Mouse (Mus musculus): ENCODE data around the gene Coro1b. TPM values are rescaled to one million over a fixed set of nuclear protein-coding genes. Genes with fewer than 3 reads are reported as not detected.

Gene Coro1b
- total and polyA plus RNA-seq, 3 experiments = 179 to 265 (median 194) TPM

DNA sequence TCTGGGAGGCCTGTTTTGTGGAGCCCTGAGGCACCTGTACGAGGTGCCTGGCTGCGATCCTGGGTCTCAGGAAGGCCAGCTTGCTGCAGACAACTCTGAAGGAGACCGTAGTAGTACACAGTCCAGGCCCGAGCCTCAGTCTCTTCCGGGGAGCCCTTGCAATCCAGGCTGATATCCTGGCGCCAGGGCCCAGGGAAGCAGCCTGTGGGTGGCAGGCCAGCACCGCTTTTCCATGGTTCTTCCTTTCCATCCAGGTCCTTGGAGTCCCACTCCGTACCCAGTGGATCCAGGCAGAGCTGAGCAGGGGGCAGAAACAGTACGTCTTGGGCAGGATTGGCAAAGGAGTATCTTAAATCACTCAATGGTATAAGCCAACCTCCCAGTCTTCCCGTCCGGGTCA, 24.5 kb downstream of the Coro1b start:
- H3K4me3 ChIP-seq (replicated peaks in 1 of 3; ENCODE audit: low read depth in 2 of 3, low read length in 2 of 3, poor library complexity in 1 of 3) = no peak overlapping the region
- peaks cover 0 to 41% of the 10 kb centered on the region in 2 experiments for H3K36me3 ChIP-seq (replicated peaks in 1 of 2; ENCODE audit: control insufficient read depth in 1 of 2, insufficient read depth in 1 of 2, low read length in 1 of 2)
- no peaks in the 10 kb centered on the region for H3K27me3 ChIP-seq (replicated peaks)
- peaks cover 11 to 45% of the 10 kb centered on the region in 2 experiments for H3K4me1 ChIP-seq (ENCODE audit: control insufficient read depth in 1 of 2, insufficient read depth in 2 of 2)
- DNase-seq (ENCODE audit: extremely low read depth) = no peak
- no peak overlapping the region for H3K27ac ChIP-seq (ENCODE audit: insufficient read depth, low read depth)
- no peak overlapping the region for H3K9ac ChIP-seq (ENCODE audit: insufficient read depth, low read depth)
- TF ChIP-seq MAX (IDR thresholded peaks at IDR 0.05; ENCODE audit: low read length) = no peak
- no peak for TF ChIP-seq E2F4 (IDR thresholded peaks at IDR 0.05; ENCODE audit: insufficient replicate concordance, low read depth, low read length)
- TF ChIP-seq MXI1 (IDR thresholded peaks at IDR 0.05; ENCODE audit: low read depth, low read length) = no peak
- no peak for TF ChIP-seq ZC3H11A (IDR thresholded peaks at IDR 0.05; ENCODE audit: low read depth, low read length)
- TF ChIP-seq MAFK (IDR thresholded peaks at IDR 0.05; ENCODE audit: insufficient replicate concordance, low read length) = no peak
- TF ChIP-seq POLR2AphosphoS2 (IDR thresholded peaks at IDR 0.05; ENCODE audit: low read depth, low read length) = no peak
- TF ChIP-seq TCF12 (IDR thresholded peaks at IDR 0.05; ENCODE audit: low read depth, low read length) = no peak
- no peak for TF ChIP-seq MYC (IDR thresholded peaks at IDR 0.05; ENCODE audit: low read depth, low read length)
- TF ChIP-seq USF2 (conservative IDR thresholded peaks at IDR 0.05; ENCODE audit: low read depth, low read length) = no peak
- TF ChIP-seq ETS1 (conservative IDR thresholded peaks at IDR 0.05; ENCODE audit: low read depth, low read length) = no peak
- no peak for TF ChIP-seq CHD2 (IDR thresholded peaks at IDR 0.05; ENCODE audit: low read length)
- TF ChIP-seq MAZ (IDR thresholded peaks at IDR 0.05; ENCODE audit: low read depth, low read length) = no peak
- TF ChIP-seq TBP (conservative IDR thresholded peaks at IDR 0.05; ENCODE audit: low read depth, low read length) = no peak
- no peak for TF ChIP-seq PAX5 (IDR thresholded peaks at IDR 0.05; ENCODE audit: low read length)
- TF ChIP-seq MEF2A (IDR thresholded peaks at IDR 0.05; ENCODE audit: borderline replicate concordance, low read depth, low read length) = no peak
- TF ChIP-seq KAT2A (IDR thresholded peaks at IDR 0.05; ENCODE audit: insufficient replicate concordance, low read length) = no peak
- no peak for TF ChIP-seq SMC3 (IDR thresholded peaks at IDR 0.05; ENCODE audit: low read depth, low read length)
- no peak for TF ChIP-seq RCOR1 (conservative IDR thresholded peaks at IDR 0.05; ENCODE audit: low read depth, low read length)
- TF ChIP-seq ELF1 (IDR thresholded peaks at IDR 0.05; ENCODE audit: low read depth, low read length) = no peak
- H3K79me2 ChIP-seq (replicated peaks; ENCODE audit: control insufficient read depth, extremely low read depth, insufficient read depth, poor library complexity, severe bottlenecking) = no peaks in the 10 kb centered on the region
- H3K9me3 ChIP-seq (replicated peaks; ENCODE audit: low read length) = peaks cover 2% of the 10 kb centered on the region
- in situ Hi-C loops (cut with MboI; ENCODE audit: low pct_ligation_motif_present, low pct_unique_long_range_greater_than_20kb, low sequenced_read_pairs) = no loop called here
- no peak overlapping the region for H3K4me2 ChIP-seq (ENCODE audit: insufficient read depth, low read depth, poor library complexity, severe bottlenecking)
- dilution Hi-C loops (cut with MboI; ENCODE audit: extremely low pct_ligation_motif_present, extremely low pct_unique_long_range_greater_than_20kb, low sequenced_read_pairs) = no loop called here

DNA sequence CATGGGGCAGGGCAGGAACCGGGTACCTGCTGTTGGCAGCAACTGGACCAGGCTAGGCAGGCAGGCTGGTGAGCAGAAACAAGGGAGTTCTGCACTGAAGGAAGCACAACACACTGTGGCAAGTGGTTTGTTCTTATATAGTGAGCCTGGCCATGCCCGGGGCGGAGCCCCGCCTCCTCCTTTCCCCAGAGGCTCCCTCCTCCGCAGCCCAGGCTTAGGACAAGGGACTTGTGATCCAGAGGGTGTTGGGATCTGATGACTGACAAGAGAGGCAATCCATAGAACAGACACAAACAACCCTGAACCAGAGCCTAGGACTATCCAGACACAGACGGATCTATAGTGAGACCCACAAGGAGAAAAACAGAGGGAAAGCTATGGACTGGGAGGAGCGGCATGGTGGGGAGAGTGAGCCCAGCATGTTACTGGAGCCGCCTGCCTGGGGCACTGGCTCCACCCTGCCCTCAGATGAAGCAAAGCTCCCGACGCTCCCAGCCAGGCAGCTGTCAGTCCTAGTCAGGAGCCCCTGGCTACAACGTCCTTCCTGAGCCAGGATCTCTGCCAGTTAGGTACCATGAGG, 27.0 kb downstream of the Coro1b start, which contains the start of gene Carns1:
Gene Carns1, minus strand, starts transcription at position 112 of the 580 bp plus-strand sequence.
- H3K27ac ChIP-seq (ENCODE audit: insufficient read depth, low read depth) = no peak within 1 kb of the TSS
- in situ Hi-C loops (cut with MboI; ENCODE audit: low pct_ligation_motif_present, low pct_unique_long_range_greater_than_20kb, low sequenced_read_pairs) = no loop called here
- H3K79me2 ChIP-seq (replicated peaks; ENCODE audit: control insufficient read depth, extremely low read depth, insufficient read depth, poor library complexity, severe bottlenecking) = no peaks in the 10 kb centered on the region
- H3K4me3 ChIP-seq (replicated peaks in 1 of 3; ENCODE audit: low read depth in 2 of 3, low read length in 2 of 3, poor library complexity in 1 of 3) = no peak within 1 kb of the TSS
- dilution Hi-C loops (cut with MboI; ENCODE audit: extremely low pct_ligation_motif_present, extremely low pct_unique_long_range_greater_than_20kb, low sequenced_read_pairs) = no loop called here
- TF ChIP-seq RAD21 (IDR thresholded peaks at IDR 0.05; ENCODE audit: low read depth, low read length) (no peak), MXI1 (IDR thresholded peaks at IDR 0.05; ENCODE audit: low read depth, low read length) (no peak), ZMIZ1 (IDR thresholded peaks at IDR 0.05; ENCODE audit: low read depth, low read length) (no peak), NELFE (IDR thresholded peaks at IDR 0.05; ENCODE audit: low read depth, low read length) (no peak), MEF2A (IDR thresholded peaks at IDR 0.05; ENCODE audit: borderline replicate concordance, low read depth, low read length) (no peak), MYC (IDR thresholded peaks at IDR 0.05; ENCODE audit: low read depth, low read length) (no peak), NRF1 (IDR thresholded peaks at IDR 0.05; ENCODE audit: low read depth, low read length) (no peak), PAX5 (IDR thresholded peaks at IDR 0.05; ENCODE audit: low read length) (no peak), USF1 (IDR thresholded peaks at IDR 0.05; ENCODE audit: low read depth, low read length) (no peak), RCOR1 (conservative IDR thresholded peaks at IDR 0.05; ENCODE audit: low read depth, low read length) (no peak), ETS1 (conservative IDR thresholded peaks at IDR 0.05; ENCODE audit: low read depth, low read length) (no peak), GABPA (IDR thresholded peaks at IDR 0.05; ENCODE audit: insufficient replicate concordance, low read depth, low read length) (no peak), JUND (conservative IDR thresholded peaks at IDR 0.05; ENCODE audit: low read depth, low read length) (no peak), BHLHE40 (IDR thresholded peaks at IDR 0.05; ENCODE audit: low read depth, low read length) (no peak)
- peaks cover 6 to 36% of the 10 kb centered on the region in 2 experiments for H3K4me1 ChIP-seq (ENCODE audit: control insufficient read depth in 1 of 2, insufficient read depth in 2 of 2)
- H3K4me2 ChIP-seq (ENCODE audit: insufficient read depth, low read depth, poor library complexity, severe bottlenecking) = no peak within 1 kb of the TSS
- no peaks in the 10 kb centered on the region for H3K9me3 ChIP-seq (replicated peaks; ENCODE audit: low read length)
- no peak within 1 kb of the TSS for H3K9ac ChIP-seq (ENCODE audit: insufficient read depth, low read depth)
- H3K36me3 ChIP-seq (replicated peaks in 1 of 2; ENCODE audit: control insufficient read depth in 1 of 2, insufficient read depth in 1 of 2, low read length in 1 of 2) = peaks cover 7 to 60% of the 10 kb centered on the region in 2 experiments
- DNase-seq (ENCODE audit: extremely low read depth) = no peak
- H3K27me3 ChIP-seq (replicated peaks) = no peaks in the 10 kb centered on the region
